Mouse (Mus musculus): ENCODE data around the gene Thsd4. TPM values are rescaled to one million over a fixed set of nuclear protein-coding genes. Genes with fewer than 3 reads are reported as not detected.

Thsd4 gene
- total RNA-seq, 2 experiments from 2014 or later, result 5.0 to 5.5 TPM

GRCm38 (mm10) chr9:60089441-60089840 lies 432.4 kb downstream of the Thsd4 start:
- intact Hi-C loops (cut with DNase I), result loop anchor here (5.0 kb wide), 1 partner anchor 127 kb away; the partner anchor contains the start of gene Nr2e3
- Histone ChIP-seq H3K27ac (no peak overlapping the region), H3K4me3 (no peak overlapping the region)
- no peak for TF ChIP-seq CTCF (IDR thresholded peaks at IDR 0.05)
- no peak for DNase-seq (ENCODE audit: extremely low spot score in 1 of 2, low spot score in 2 of 2)

GRCm38 (mm10) chr9:60088101-60088500 lies 433.7 kb downstream of the Thsd4 start:
- peak; percentile 65 for TF ChIP-seq CTCF (IDR thresholded peaks at IDR 0.05)
- intact Hi-C loops (cut with DNase I), result loop anchor here (5.0 kb wide), 1 partner anchor 126 kb away; the partner anchor contains the start of gene Nr2e3
- Histone ChIP-seq H3K27ac (no peak overlapping the region), H3K4me3 (no peak overlapping the region)
- DNase-seq (ENCODE audit: extremely low spot score in 1 of 2, low spot score in 2 of 2), result peak in 1 of 2 experiments; percentile 11

GRCm38 (mm10) chr9:60082107-60082581 lies 439.7 kb downstream of the Thsd4 start:
- Histone ChIP-seq H3K27ac (no peak overlapping the region), H3K4me3 (no peak overlapping the region)
- no peak for TF ChIP-seq CTCF (IDR thresholded peaks at IDR 0.05)
- intact Hi-C loops (cut with DNase I), result no loop called here
- DNase-seq (ENCODE audit: extremely low spot score in 1 of 2, low spot score in 2 of 2), result no peak

- intact Hi-C loops (cut with DNase I), result no loop called here
- no peak for DNase-seq (ENCODE audit: extremely low spot score in 1 of 2, low spot score in 2 of 2)
- no peak overlapping the region for H3K4me3 ChIP-seq
- H3K27ac ChIP-seq, result no peak overlapping the region
- TF ChIP-seq CTCF (IDR thresholded peaks at IDR 0.05), result no peak
Observed at GRCm38 (mm10) chr9:60077761-60078160, 444.1 kb downstream of the Thsd4 start.

- no peak for TF ChIP-seq CTCF (IDR thresholded peaks at IDR 0.05)
- DNase-seq (ENCODE audit: extremely low spot score in 1 of 2, low spot score in 2 of 2), result no peak
- Histone ChIP-seq H3K27ac (no peak overlapping the region), H3K4me3 (no peak overlapping the region)
- intact Hi-C loops (cut with DNase I), result no loop called here
Observed at GRCm38 (mm10) chr9:60076396-60076795, 445.4 kb downstream of the Thsd4 start.

- DNase-seq (ENCODE audit: extremely low spot score in 1 of 2, low spot score in 2 of 2), result no peak
- intact Hi-C loops (cut with DNase I), result no loop called here
- H3K27ac ChIP-seq, result no peak overlapping the region
- no peak overlapping the region for H3K4me3 ChIP-seq
- TF ChIP-seq CTCF (IDR thresholded peaks at IDR 0.05), result no peak
Observed at GRCm38 (mm10) chr9:60071620-60072263, 450.1 kb downstream of the Thsd4 start.

GRCm38 (mm10) chr9:60067241-60067640 lies 454.6 kb downstream of the Thsd4 start:
- Histone ChIP-seq H3K27ac (no peak overlapping the region), H3K4me3 (no peak overlapping the region)
- intact Hi-C loops (cut with DNase I), result no loop called here
- DNase-seq (ENCODE audit: extremely low spot score in 1 of 2, low spot score in 2 of 2), result no peak
- no peak for TF ChIP-seq CTCF (IDR thresholded peaks at IDR 0.05)

- Histone ChIP-seq H3K4me3 (no peak overlapping the region), H3K27ac (no peak overlapping the region)
- intact Hi-C loops (cut with DNase I), result no loop called here
- no peak for DNase-seq (ENCODE audit: extremely low spot score in 1 of 2, low spot score in 2 of 2)
- TF ChIP-seq CTCF (IDR thresholded peaks at IDR 0.05), result no peak
Observed at GRCm38 (mm10) chr9:60065184-60065583, 456.7 kb downstream of the Thsd4 start.

GRCm38 (mm10) chr9:60063191-60063720 lies 458.6 kb downstream of the Thsd4 start:
- TF ChIP-seq CTCF (IDR thresholded peaks at IDR 0.05), result no peak
- intact Hi-C loops (cut with DNase I), result no loop called here
- no peak overlapping the region for H3K27ac ChIP-seq
- H3K4me3 ChIP-seq, result no peak overlapping the region
- DNase-seq (ENCODE audit: extremely low spot score in 1 of 2, low spot score in 2 of 2), result no peak

- no peak for DNase-seq (ENCODE audit: extremely low spot score in 1 of 2, low spot score in 2 of 2)
- no peak for TF ChIP-seq CTCF (IDR thresholded peaks at IDR 0.05)
- intact Hi-C loops (cut with DNase I), result no loop called here
- Histone ChIP-seq H3K4me3 (no peak overlapping the region), H3K27ac (no peak overlapping the region)
Observed at GRCm38 (mm10) chr9:60056131-60056530, 465.7 kb downstream of the Thsd4 start.

- H3K27ac ChIP-seq, result no peak overlapping the region
- intact Hi-C loops (cut with DNase I), result no loop called here
- peak; percentile 14 to 30 for DNase-seq (ENCODE audit: extremely low spot score in 1 of 2, low spot score in 2 of 2)
Observed at GRCm38 (mm10) chr9:60054951-60055350, 466.9 kb downstream of the Thsd4 start.

GRCm38 (mm10) chr9:60053117-60053516 lies 468.7 kb downstream of the Thsd4 start:
- no peak for TF ChIP-seq CTCF (IDR thresholded peaks at IDR 0.05)
- intact Hi-C loops (cut with DNase I), result no loop called here
- no peak overlapping the region for H3K4me3 ChIP-seq
- no peak overlapping the region for H3K27ac ChIP-seq
- DNase-seq (ENCODE audit: extremely low spot score in 1 of 2, low spot score in 2 of 2), result no peak

More at GRCm38 (mm10) chr9:60054951-60055350, 466.9 kb downstream of the Thsd4 start:
- TF ChIP-seq CTCF (IDR thresholded peaks at IDR 0.05), result no peak
- no peak overlapping the region for H3K4me3 ChIP-seq

- intact Hi-C loops (cut with DNase I), result no loop called here
- no peak for DNase-seq (ENCODE audit: extremely low spot score in 1 of 2, low spot score in 2 of 2)
- no peak overlapping the region for H3K4me3 ChIP-seq
- TF ChIP-seq CTCF (IDR thresholded peaks at IDR 0.05), result peak; percentile 37
- no peak overlapping the region for H3K27ac ChIP-seq
Observed at GRCm38 (mm10) chr9:60052415-60052814, 469.4 kb downstream of the Thsd4 start.

Measured in left cerebral cortex, adult 2 months (tissue).